Mouse (Mus musculus): ENCODE data around the gene Pear1.
"Not testable (repeated sequence)": the region's sequence is repeated elsewhere in the genome, so short reads cannot be mapped to it uniquely, and the experiment has no call there.

Pear1 gene

GRCm38 (mm10) chr3:87824206-87824605 lies at the start of gene Pear1:
Gene Pear1 (minus strand): TSS chr3:87824306.
- DNase-seq (ENCODE audit: low read depth, low spot score), result not testable (repeated sequence)

- not testable (repeated sequence) for DNase-seq (ENCODE audit: low read depth, low spot score)
Observed at GRCm38 (mm10) chr3:87864111-87864510, 40.0 kb upstream of the Pear1 start.

- peak; percentile 82 for DNase-seq (ENCODE audit: low read depth, low spot score)
Observed at GRCm38 (mm10) chr3:87859813-87860212, 35.7 kb upstream of the Pear1 start.

GRCm38 (mm10) chr3:87857666-87858065 lies 33.6 kb upstream of the Pear1 start:
- no peak for DNase-seq (ENCODE audit: low read depth, low spot score)

GRCm38 (mm10) chr3:87855936-87856335 lies 31.8 kb upstream of the Pear1 start:
- no peak for DNase-seq (ENCODE audit: low read depth, low spot score)

GRCm38 (mm10) chr3:87854795-87855568 lies 30.9 kb upstream of the Pear1 start:
- DNase-seq (ENCODE audit: low read depth, low spot score), result no peak

GRCm38 (mm10) chr3:87849117-87849516 lies 25.0 kb upstream of the Pear1 start:
- DNase-seq (ENCODE audit: low read depth, low spot score), result peak; percentile 71

- peak; percentile 86 for DNase-seq (ENCODE audit: low read depth, low spot score)
Observed at GRCm38 (mm10) chr3:87847680-87848079, 23.6 kb upstream of the Pear1 start.

- DNase-seq (ENCODE audit: low read depth, low spot score), result peak; percentile 94
Observed at GRCm38 (mm10) chr3:87846650-87847110, 22.6 kb upstream of the Pear1 start, which contains the start of gene Sh2d2a. Gene Sh2d2a (plus strand): TSS chr3:87846755.

- DNase-seq (ENCODE audit: low read depth, low spot score), result no peak
Observed at GRCm38 (mm10) chr3:87846186-87846585, 22.1 kb upstream of the Pear1 start.

- DNase-seq (ENCODE audit: low read depth, low spot score), result peak; percentile 76
Observed at GRCm38 (mm10) chr3:87844981-87845380, 20.9 kb upstream of the Pear1 start.

GRCm38 (mm10) chr3:87840858-87841257 lies 16.8 kb upstream of the Pear1 start:
- no peak for DNase-seq (ENCODE audit: low read depth, low spot score)

- peak; percentile 73 for DNase-seq (ENCODE audit: low read depth, low spot score)
Observed at GRCm38 (mm10) chr3:87838622-87839021, 14.5 kb upstream of the Pear1 start.

GRCm38 (mm10) chr3:87833482-87833881 lies 9.4 kb upstream of the Pear1 start:
- DNase-seq (ENCODE audit: low read depth, low spot score), result peak; percentile 65

- DNase-seq (ENCODE audit: low read depth, low spot score), result peak; percentile 30
Observed at GRCm38 (mm10) chr3:87832109-87832859, 8.2 kb upstream of the Pear1 start.

- no peak for DNase-seq (ENCODE audit: low read depth, low spot score)
Observed at GRCm38 (mm10) chr3:87829025-87829424, 4.9 kb upstream of the Pear1 start.

- no peak for DNase-seq (ENCODE audit: low read depth, low spot score)
Observed at GRCm38 (mm10) chr3:87828435-87828834, 4.3 kb upstream of the Pear1 start.

- DNase-seq (ENCODE audit: low read depth, low spot score), result no peak
Observed at GRCm38 (mm10) chr3:87818226-87818625, 5.9 kb downstream of the Pear1 start.

GRCm38 (mm10) chr3:87816646-87817093 lies 7.4 kb downstream of the Pear1 start:
- DNase-seq (ENCODE audit: low read depth, low spot score), result peak; percentile 77

GRCm38 (mm10) chr3:87816166-87816565 lies 7.9 kb downstream of the Pear1 start:
- DNase-seq (ENCODE audit: low read depth, low spot score), result no peak

- DNase-seq (ENCODE audit: low read depth, low spot score), result no peak
Observed at GRCm38 (mm10) chr3:87812873-87813272, 11.2 kb downstream of the Pear1 start.

GRCm38 (mm10) chr3:87812413-87812812 lies 11.7 kb downstream of the Pear1 start:
- no peak for DNase-seq (ENCODE audit: low read depth, low spot score)

Measured in CD4-positive helper T cell, adult 2 months (primary cell).